Mouse (Mus musculus): ENCODE data around the gene Stoml2.
A peak's percentile ranks its signal among the peaks of the same experiment; 100 is the strongest.

The Stoml2 gene

GRCm38 (mm10) chr4:43031237-43031995 lies at the start of gene Stoml2:
Gene Stoml2 (minus strand): TSS chr4:43031710.
- peak; percentile 98 for DNase-seq (ENCODE audit: low read depth, low spot score)

GRCm38 (mm10) chr4:43078071-43078718 lies 46.7 kb upstream of the Stoml2 start:
- DNase-seq (ENCODE audit: low read depth, low spot score): no peak

- DNase-seq (ENCODE audit: low read depth, low spot score): no peak
These were observed 43.4 kb upstream of the Stoml2 start for GRCm38 (mm10) chr4:43074923-43075322.

GRCm38 (mm10) chr4:43065471-43065870 lies 34.0 kb upstream of the Stoml2 start:
- no peak for DNase-seq (ENCODE audit: low read depth, low spot score)

- DNase-seq (ENCODE audit: low read depth, low spot score): no peak
These were observed 28.8 kb upstream of the Stoml2 start for GRCm38 (mm10) chr4:43060286-43060685.

GRCm38 (mm10) chr4:43059697-43060096 lies 28.2 kb upstream of the Stoml2 start:
- DNase-seq (ENCODE audit: low read depth, low spot score): no peak

- peak; percentile 97 for DNase-seq (ENCODE audit: low read depth, low spot score)
These were observed 27.5 kb upstream of the Stoml2 start, which contains the start of gene Unc13b for GRCm38 (mm10) chr4:43058753-43059654. Gene Unc13b (plus strand): TSS chr4:43058953.

- DNase-seq (ENCODE audit: low read depth, low spot score): no peak
These were observed 26.9 kb upstream of the Stoml2 start for GRCm38 (mm10) chr4:43058392-43058752.

- DNase-seq (ENCODE audit: low read depth, low spot score): no peak
These were observed 26.1 kb upstream of the Stoml2 start for GRCm38 (mm10) chr4:43057654-43058053.

- DNase-seq (ENCODE audit: low read depth, low spot score): peak; percentile 86
These were observed 21.1 kb upstream of the Stoml2 start for GRCm38 (mm10) chr4:43052627-43053026.

- DNase-seq (ENCODE audit: low read depth, low spot score): peak; percentile 91
These were observed 15.7 kb upstream of the Stoml2 start for GRCm38 (mm10) chr4:43047231-43047630.

GRCm38 (mm10) chr4:43046607-43047006 lies 15.1 kb upstream of the Stoml2 start:
- DNase-seq (ENCODE audit: low read depth, low spot score): no peak

GRCm38 (mm10) chr4:43045659-43046302 lies 14.3 kb upstream of the Stoml2 start, which contains the start of gene Fam214b:
Gene Fam214b (minus strand): TSS chr4:43046220.
- peak; percentile 99 for DNase-seq (ENCODE audit: low read depth, low spot score)

GRCm38 (mm10) chr4:43045285-43045658 lies 13.8 kb upstream of the Stoml2 start:
- no peak for DNase-seq (ENCODE audit: low read depth, low spot score)

- DNase-seq (ENCODE audit: low read depth, low spot score): peak; percentile 28
These were observed 13.2 kb upstream of the Stoml2 start for GRCm38 (mm10) chr4:43044673-43045072.

GRCm38 (mm10) chr4:43043644-43044357 lies 12.3 kb upstream of the Stoml2 start:
- DNase-seq (ENCODE audit: low read depth, low spot score): peak; percentile 97

GRCm38 (mm10) chr4:43040881-43041547 lies 9.5 kb upstream of the Stoml2 start:
- DNase-seq (ENCODE audit: low read depth, low spot score): no peak

GRCm38 (mm10) chr4:43040114-43040572 lies 8.6 kb upstream of the Stoml2 start:
- DNase-seq (ENCODE audit: low read depth, low spot score): peak; percentile 99

GRCm38 (mm10) chr4:43039609-43040008 lies 8.1 kb upstream of the Stoml2 start:
- no peak for DNase-seq (ENCODE audit: low read depth, low spot score)

Measured in R1 (cell line).